Mouse (Mus musculus) CH12.LX (cell line): ENCODE data around the gene Ceacam9. TPM values are rescaled to one million over a fixed set of nuclear protein-coding genes. Genes with fewer than 3 reads are reported as not detected.
A peak's percentile ranks its signal among the peaks of the same experiment; 100 is the strongest.
"Not testable (repeated sequence)": the region's sequence is repeated elsewhere in the genome, so short reads cannot be mapped to it uniquely, and the experiment has no call there.

ENCODE experiments used
- DNase-seq: peaks from one replicate; pipeline ENCODE4 v3.0.0-alpha.2; 2013; ENCODE audit errors: extremely low read depth
- H3K27ac ChIP-seq: 2 replicates; pipeline ENCODE4 v1.5.1; 2012; ENCODE audit warnings: low read depth, mild to moderate bottlenecking, control low read depth, moderate library complexity; ENCODE audit not compliant: insufficient read depth
- H3K27me3 ChIP-seq: replicated peaks from 2 replicates; pipeline ENCODE3; 2012; ENCODE audit warnings: inconsistent platforms
- H3K36me3 ChIP-seq, 2 experiments: replicated peaks in 1 of 2; 2 replicates each; pipeline versions ENCODE3 to v1.6.1; 2012; ENCODE audit warnings: inconsistent platforms in 1 of 2, low read length in 1 of 2, mild to moderate bottlenecking in 1 of 2, mixed read lengths in 1 of 2, moderate library complexity in 1 of 2; ENCODE audit not compliant: control insufficient read depth in 1 of 2, insufficient read depth in 1 of 2
- H3K4me1 ChIP-seq, 2 experiments: 2 replicates each; pipeline ENCODE4 v1.6.1; 2012; ENCODE audit warnings: inconsistent platforms in 1 of 2, moderate library complexity in 1 of 2; ENCODE audit not compliant: insufficient read depth in 2 of 2, control insufficient read depth in 1 of 2
- H3K4me2 ChIP-seq: 2 replicates; pipeline ENCODE4 v1.6.1; 2012; ENCODE audit warnings: low read depth, mild to moderate bottlenecking, control low read depth; ENCODE audit not compliant: poor library complexity, insufficient read depth, severe bottlenecking
- H3K4me3 ChIP-seq, 3 experiments: fragments of 150-350 bp in 1 of 3; sonication (generic) in 1 of 3; replicated peaks in 1 of 3; 2 replicates each; pipeline versions ENCODE3 to v1.5.1; 2011 to 2012; ENCODE audit warnings: low read depth in 2 of 3, low read length in 2 of 3, mild to moderate bottlenecking in 2 of 3, moderate library complexity in 2 of 3, control low read depth in 1 of 3, improper control_type of control experiment in 1 of 3, inconsistent platforms in 1 of 3, mixed read lengths in 1 of 3; ENCODE audit not compliant: poor library complexity in 1 of 3
- H3K79me2 ChIP-seq: replicated peaks from 2 replicates; pipeline ENCODE4 v1.6.1; 2012; ENCODE audit warnings: mild to moderate bottlenecking, moderate library complexity; ENCODE audit not compliant: control insufficient read depth, poor library complexity, insufficient read depth, severe bottlenecking; ENCODE audit errors: extremely low read depth
- H3K9ac ChIP-seq: 2 replicates; pipeline ENCODE4 v1.6.1; 2012; ENCODE audit warnings: low read depth, mild to moderate bottlenecking, control low read depth, moderate library complexity; ENCODE audit not compliant: insufficient read depth
- H3K9me3 ChIP-seq: replicated peaks from 2 replicates; pipeline ENCODE3; 2012; ENCODE audit warnings: low read length, inconsistent platforms, mixed read lengths
- BHLHE40 ChIP-seq: IDR thresholded peaks from 2 replicates; pipeline ENCODE4 v1.6.1; 2011; ENCODE audit warnings: mild to moderate bottlenecking, low read depth, low read length, improper control_type of control experiment
- CHD2 ChIP-seq: IDR thresholded peaks from 2 replicates; pipeline ENCODE4 v1.6.1; 2011; ENCODE audit warnings: low read length, improper control_type of control experiment
- CTCF ChIP-seq, 2 experiments: IDR thresholded peaks in 1 of 2; conservative IDR thresholded peaks in 1 of 2; 2 replicates each; pipeline ENCODE4 v1.5.1; 2011 to 2012; ENCODE audit warnings: low read depth in 2 of 2, low read length in 2 of 2, improper control_type of control experiment in 1 of 2, inconsistent platforms in 1 of 2, mild to moderate bottlenecking in 1 of 2, moderate library complexity in 1 of 2
- ELF1 ChIP-seq: IDR thresholded peaks from 2 replicates; pipeline ENCODE4 v1.6.1; 2014; ENCODE audit warnings: low read depth, mild to moderate bottlenecking, inconsistent platforms, low read length, improper control_type of control experiment
- EP300 ChIP-seq: IDR thresholded peaks from 2 replicates; pipeline ENCODE4 v1.6.1; 2011; ENCODE audit warnings: low read length, improper control_type of control experiment
- HCFC1 ChIP-seq: IDR thresholded peaks from 2 replicates; pipeline ENCODE4 v1.6.1; 2012; ENCODE audit warnings: low read depth, mild to moderate bottlenecking, inconsistent platforms, low read length, improper control_type of control experiment
- IRF4 ChIP-seq: IDR thresholded peaks from 2 replicates; pipeline ENCODE4 v1.6.1; 2014; ENCODE audit warnings: low read depth, mild to moderate bottlenecking, inconsistent platforms, low read length, improper control_type of control experiment
- JUN ChIP-seq: IDR thresholded peaks from 2 replicates; pipeline ENCODE4 v1.6.1; 2011; ENCODE audit warnings: low read depth, mild to moderate bottlenecking, low read length, improper control_type of control experiment, moderate library complexity; ENCODE audit not compliant: insufficient read depth
- JUND ChIP-seq: conservative IDR thresholded peaks from 2 replicates; pipeline ENCODE4 v1.6.1; 2011; ENCODE audit warnings: low read depth, low read length, improper control_type of control experiment
- KAT2A ChIP-seq: IDR thresholded peaks from 2 replicates; pipeline ENCODE4 v1.6.1; 2012; ENCODE audit warnings: low read length, improper control_type of control experiment, inconsistent platforms; ENCODE audit not compliant: insufficient replicate concordance
- MAFK ChIP-seq: IDR thresholded peaks from 2 replicates; pipeline ENCODE4 v1.6.1; 2011; ENCODE audit warnings: low read length, improper control_type of control experiment; ENCODE audit not compliant: insufficient replicate concordance
- MAX ChIP-seq: IDR thresholded peaks from 2 replicates; pipeline ENCODE4 v1.6.1; 2011; ENCODE audit warnings: low read length, improper control_type of control experiment
- MEF2A ChIP-seq: IDR thresholded peaks from 2 replicates; pipeline ENCODE4 v1.6.1; 2014; ENCODE audit warnings: low read depth, mild to moderate bottlenecking, inconsistent platforms, low read length, improper control_type of control experiment, borderline replicate concordance
- MXI1 ChIP-seq: IDR thresholded peaks from 2 replicates; pipeline ENCODE4 v1.6.1; 2011; ENCODE audit warnings: mild to moderate bottlenecking, low read depth, low read length, improper control_type of control experiment
- MYC ChIP-seq: IDR thresholded peaks from 2 replicates; pipeline ENCODE4 v1.6.1; 2011; ENCODE audit warnings: low read depth, mild to moderate bottlenecking, improper control_type of control experiment, low read length
- NELFE ChIP-seq: IDR thresholded peaks from 2 replicates; pipeline ENCODE4 v1.6.1; 2011; ENCODE audit warnings: low read depth, low read length, improper control_type of control experiment
- NRF1 ChIP-seq: IDR thresholded peaks from 2 replicates; pipeline ENCODE4 v1.6.1; 2014; ENCODE audit warnings: low read depth, mild to moderate bottlenecking, inconsistent platforms, low read length, improper control_type of control experiment, moderate library complexity
- PAX5 ChIP-seq: IDR thresholded peaks from 2 replicates; pipeline ENCODE4 v1.6.1; 2012; ENCODE audit warnings: low read length, inconsistent platforms, mixed read lengths
- POLR2A ChIP-seq: IDR thresholded peaks from 2 replicates; pipeline ENCODE4 v1.6.1; 2011; ENCODE audit warnings: low read depth, mild to moderate bottlenecking, improper control_type of control experiment, low read length
- POLR2AphosphoS2 ChIP-seq: IDR thresholded peaks from 2 replicates; pipeline ENCODE4 v1.6.1; 2011; ENCODE audit warnings: low read depth, low read length, improper control_type of control experiment
- RAD21 ChIP-seq: IDR thresholded peaks from 2 replicates; pipeline ENCODE4 v1.6.1; 2011; ENCODE audit warnings: low read depth, mild to moderate bottlenecking, low read length, improper control_type of control experiment, moderate library complexity
- RCOR1 ChIP-seq: conservative IDR thresholded peaks from 2 replicates; pipeline ENCODE4 v1.6.1; 2012; ENCODE audit warnings: low read depth, mild to moderate bottlenecking, inconsistent platforms, low read length, improper control_type of control experiment
- SIN3A ChIP-seq: IDR thresholded peaks from 2 replicates; pipeline ENCODE4 v1.6.1; 2012; ENCODE audit warnings: low read length, improper control_type of control experiment, inconsistent platforms
- TBP ChIP-seq: conservative IDR thresholded peaks from 2 replicates; pipeline ENCODE4 v1.6.1; 2011; ENCODE audit warnings: low read depth, low read length, improper control_type of control experiment
- TCF12 ChIP-seq: IDR thresholded peaks from 2 replicates; pipeline ENCODE4 v1.6.1; 2014; ENCODE audit warnings: low read depth, mild to moderate bottlenecking, inconsistent platforms, low read length, improper control_type of control experiment
- UBTF ChIP-seq: IDR thresholded peaks from 2 replicates; pipeline ENCODE4 v1.6.1; 2012; ENCODE audit warnings: low read depth, mild to moderate bottlenecking, inconsistent platforms, low read length, improper control_type of control experiment, moderate library complexity
- USF1 ChIP-seq: IDR thresholded peaks from 2 replicates; pipeline ENCODE4 v1.6.1; 2014; ENCODE audit warnings: low read depth, mild to moderate bottlenecking, inconsistent platforms, low read length, improper control_type of control experiment
- USF2 ChIP-seq: conservative IDR thresholded peaks from 2 replicates; pipeline ENCODE4 v1.6.1; 2011; ENCODE audit warnings: low read depth, low read length, improper control_type of control experiment
- ZC3H11A ChIP-seq: IDR thresholded peaks from 2 replicates; pipeline ENCODE4 v1.6.1; 2012; ENCODE audit warnings: low read depth, mild to moderate bottlenecking, inconsistent platforms, low read length, improper control_type of control experiment
- ZKSCAN1 ChIP-seq: IDR thresholded peaks from 2 replicates; pipeline ENCODE4 v1.6.1; 2012; ENCODE audit warnings: low read depth, inconsistent platforms, low read length, improper control_type of control experiment, borderline replicate concordance
- ZMIZ1 ChIP-seq: IDR thresholded peaks from 2 replicates; pipeline ENCODE4 v1.6.1; 2012; ENCODE audit warnings: low read depth, mild to moderate bottlenecking, inconsistent platforms, low read length, improper control_type of control experiment
- ZNF384 ChIP-seq: IDR thresholded peaks from 2 replicates; pipeline ENCODE4 v1.6.1; 2012; ENCODE audit warnings: low read depth, low read length, improper control_type of control experiment, inconsistent platforms
- dilution Hi-C: fragments of 300-500 bp; cut with MboI; formaldehyde crosslinking; loops from 2 replicates; pipeline ENCODE4 v1.14.3; 2020; ENCODE audit warnings: low sequenced_read_pairs; ENCODE audit not compliant: extremely low pct_unique_long_range_greater_than_20kb, extremely low pct_ligation_motif_present
- in situ Hi-C: fragments of 300-500 bp; cut with MboI; formaldehyde crosslinking; loops from 3 replicates; pipeline ENCODE4 v1.14.3; 2019; ENCODE audit warnings: low sequenced_read_pairs, low pct_ligation_motif_present, low pct_unique_long_range_greater_than_20kb, mixed read lengths
- polyA plus RNA-seq: library from polyadenylated mRNA; unstranded; fragments of >175 nt; gene quantifications from 2 replicates; pipeline ENCODE4 v1.2.1, GENCODE M21; 2012; ENCODE audit warnings: low read depth; ENCODE audit not compliant: insufficient read length
- total RNA-seq, 2 experiments: library from RNA; depleted of rRNA; stranded (reverse); fragments of 300-350 nt in 1 of 2; fragments of >200 nt in 1 of 2; gene quantifications; 2 replicates each; pipeline ENCODE4 v1.2.3; 2012 to 2014

Ceacam9 gene
- total and polyA plus RNA-seq, 3 experiments, result 0.21 TPM; not detected in 2

GRCm38 (mm10) chr7:16722490-16722889 lies 761 bp downstream of the Ceacam9 start:
- DNase-seq, H3K4me2 ChIP-seq, in situ Hi-C loops, H3K36me3 ChIP-seq, H3K9ac ChIP-seq, H3K9me3 ChIP-seq, H3K27me3 ChIP-seq, H3K27ac ChIP-seq, dilution Hi-C loops, H3K4me3 ChIP-seq, H3K79me2 ChIP-seq: not testable (repeated sequence)
- peaks cover 0 to 24% of the 10 kb centered on the region in 2 experiments; a peak in 2 of 4 replicates for H3K4me1 ChIP-seq

- Histone ChIP-seq H3K9me3 (no peaks in the 10 kb centered on the region), H3K4me3 (peak overlapping the region; percentile 26 to 54 (median 45)), H3K9ac (peak overlapping the region; percentile 28; the same call in 1 of the 2 replicates), H3K79me2 (no peaks in the 10 kb centered on the region), H3K4me1 (peaks cover 5 to 35% of the 10 kb centered on the region in 2 experiments), H3K27me3 (no peaks in the 10 kb centered on the region), H3K36me3 (no peaks in the 10 kb centered on the region), H3K27ac (no peak overlapping the region), H3K4me2 (peak overlapping the region; percentile 91)
- in situ Hi-C loops (loop anchor here (5.0 kb wide), 1 partner anchor 96 kb away; no protein-coding TSS in a partner anchor), dilution Hi-C loops (no loop called here)
- peak; percentile 96 for DNase-seq
- no peak for TF ChIP-seq MXI1
- TF ChIP-seq NELFE, result no peak
- peak; percentile 33; the same call in 1 of the 2 replicates for TF ChIP-seq MEF2A
- no peak for TF ChIP-seq ZC3H11A
- no peak for TF ChIP-seq MAFK
- TF ChIP-seq KAT2A, result no peak
- TF ChIP-seq CHD2, result no peak
- TF ChIP-seq TBP, result no peak
- no peak for TF ChIP-seq NRF1
- TF ChIP-seq CTCF (conservative IDR thresholded peaks at IDR 0.05 in 1 of 2, IDR thresholded peaks at IDR 0.05 in 1 of 2; ENCODE audit: low read depth in 2 of 2, low read length in 2 of 2), result peak; percentile 76 to 90
- no peak for TF ChIP-seq USF1
- TF ChIP-seq JUN, result no peak
- TF ChIP-seq POLR2AphosphoS2, result no peak
- no peak; the same call in 1 of the 2 replicates for TF ChIP-seq IRF4
- TF ChIP-seq UBTF, result no peak
- no peak for TF ChIP-seq ZNF384
- TF ChIP-seq POLR2A, result no peak; the same call in 1 of the 2 replicates
- no peak for TF ChIP-seq ELF1
- no peak for TF ChIP-seq HCFC1
- no peak for TF ChIP-seq RCOR1
- no peak for TF ChIP-seq ZMIZ1
- no peak for TF ChIP-seq PAX5
- TF ChIP-seq SIN3A, result 0 out of 2 replicates have a peak, but pooled peaks have one; percentile 46
- TF ChIP-seq ZKSCAN1, result no peak
- peak; percentile 54 for TF ChIP-seq RAD21
- no peak; the same call in 1 of the 2 replicates for TF ChIP-seq MAX
- TF ChIP-seq JUND, result no peak
- no peak for TF ChIP-seq MYC
- TF ChIP-seq EP300, result no peak
- no peak for TF ChIP-seq TCF12
- TF ChIP-seq USF2, result no peak
- TF ChIP-seq BHLHE40, result peak; percentile 51; the same call in 1 of the 2 replicates
Measured at GRCm38 (mm10) chr7:16728596-16729348, 7.0 kb downstream of the Ceacam9 start.
